Mouse (Mus musculus) liver, adult 10 weeks (tissue): ENCODE data around the gene Glyr1. TPM values are rescaled to one million over a fixed set of nuclear protein-coding genes. Genes with fewer than 3 reads are reported as not detected.

Source experiments
- polyA plus RNA-seq: library from polyadenylated mRNA; stranded (reverse); fragments of 350-450 nt; fragmentation: Illumina TruSeq; extraction: RNeasy Lipid Tissue Mini Kit (QIAGEN cat#74804); gene quantifications from one replicate; pipeline ENCODE4 v1.2.3, GENCODE M21; 2014; ENCODE audit warnings: low read depth, low replicate concordance

The Glyr1 gene
- polyA plus RNA-seq = 48.3 TPM

DNA sequence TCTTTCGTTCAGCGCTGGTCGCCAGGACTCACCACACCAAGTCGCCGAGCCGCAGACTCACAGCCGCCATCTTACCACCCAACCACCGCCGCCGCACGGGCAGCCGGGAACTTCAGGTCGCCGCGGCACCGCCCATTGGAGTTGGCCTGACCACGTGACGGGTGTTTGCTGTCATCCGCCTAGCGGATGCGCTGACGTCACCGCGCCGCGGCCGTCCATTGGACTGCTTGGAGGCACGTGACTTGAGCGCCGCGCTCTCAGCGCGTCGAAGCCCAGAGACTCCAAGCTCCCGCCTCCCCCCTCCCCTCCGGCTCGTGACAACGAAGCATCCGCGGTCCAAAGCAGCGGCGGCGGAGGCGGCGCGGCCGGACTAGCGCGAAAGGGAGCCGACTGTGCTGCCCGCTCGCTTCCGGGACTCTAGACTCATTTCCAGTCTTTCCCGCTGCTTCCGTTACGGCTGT is at the start of gene Glyr1, which contains the start of gene Ubn1:
Glyr1 (minus strand) TSS at position 90 of the 461 bp plus-strand sequence.
Ubn1 (plus strand) TSS at position 284 of the 461 bp plus-strand sequence.

DNA sequence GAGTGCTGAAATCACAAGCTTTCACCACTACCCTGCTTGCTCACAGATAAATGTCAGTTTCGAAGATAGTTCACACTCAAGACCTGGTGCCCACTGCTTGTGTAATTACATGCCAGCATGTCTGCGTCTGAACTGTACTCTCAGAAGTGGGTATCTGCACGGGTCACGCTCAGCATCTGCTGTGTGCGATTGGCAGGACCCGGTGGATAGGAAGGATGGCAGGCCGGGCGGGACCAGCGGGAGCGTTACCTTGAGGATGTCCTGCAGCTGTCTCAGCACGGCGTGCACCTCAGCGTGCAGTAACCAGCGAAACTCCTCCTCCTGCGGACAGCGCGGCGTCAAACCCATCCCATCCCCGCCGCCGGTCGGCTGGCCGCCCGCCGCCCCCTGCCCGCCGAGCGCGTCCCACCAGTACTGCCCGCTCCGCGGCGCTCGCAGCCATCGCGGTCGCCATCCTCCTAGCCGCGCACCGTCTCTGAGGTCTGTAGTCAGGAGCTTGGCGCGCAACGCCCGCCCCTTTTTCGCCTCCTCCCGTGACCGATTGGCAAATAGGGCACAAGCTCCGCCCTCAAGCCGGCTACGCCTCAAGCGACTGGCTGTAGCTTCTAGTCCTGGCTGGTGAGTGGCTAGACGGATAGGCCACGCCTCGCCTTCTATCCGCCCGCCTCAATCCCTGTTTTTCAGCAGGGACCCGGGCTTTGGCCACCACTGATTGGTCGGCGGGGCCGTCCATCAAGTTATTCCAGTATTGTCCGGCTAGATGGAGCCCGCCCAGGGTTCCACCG is 36.4 kb downstream of the Glyr1 start, which contains the start of gene Rogdi:
Rogdi (minus strand) TSS at position 500 of the 785 bp plus-strand sequence.

GRCm38 (mm10) chr16:5007067-5007466 is 42.6 kb downstream of the Glyr1 start, which contains the start of gene Smim22:
Smim22 (plus strand) TSS chr16:5007288.

GRCm38 (mm10) chr16:4997553-4997952 is 52.1 kb downstream of the Glyr1 start, which contains the start of gene Sept12:
Sept12 (minus strand) TSS chr16:4997852.

Other genes starting within 250 kb of the Glyr1 start
- gene 4930562C15Rik, start 214.4 kb downstream of the Glyr1 start, polyA plus RNA-seq = not detected
- gene Ubald1, start 169.5 kb downstream of the Glyr1 start, polyA plus RNA-seq = 1.2 TPM
- 6.2 TPM for gene Mgrn1, start 163.6 kb downstream of the Glyr1 start, polyA plus RNA-seq
- 4.2 TPM for gene Nudt16l1, start 111.1 kb downstream of the Glyr1 start, polyA plus RNA-seq
- 3.4 TPM for gene Anks3, start 85.7 kb downstream of the Glyr1 start, polyA plus RNA-seq
- not detected for gene Sept12, start 52.0 kb downstream of the Glyr1 start, polyA plus RNA-seq
- gene Smim22, start 42.6 kb downstream of the Glyr1 start, polyA plus RNA-seq = not detected
- gene Rogdi, start 36.3 kb downstream of the Glyr1 start, polyA plus RNA-seq = 1.7 TPM
- gene Ubn1, start 194 bp upstream of the Glyr1 start, polyA plus RNA-seq = 7.8 TPM
- gene Ppl, start 82.6 kb upstream of the Glyr1 start, polyA plus RNA-seq = 4.8 TPM
- not detected for gene Sec14l5, start 97.2 kb upstream of the Glyr1 start, polyA plus RNA-seq
- 2.7 TPM for gene Nagpa, start 154.1 kb upstream of the Glyr1 start, polyA plus RNA-seq
- gene AU021092, start 172.4 kb upstream of the Glyr1 start, polyA plus RNA-seq = 0.40 TPM
- 1.7 TPM for gene Alg1, start 183.8 kb upstream of the Glyr1 start, polyA plus RNA-seq
- 2.4 TPM for gene Eef2kmt, start 206.1 kb upstream of the Glyr1 start, polyA plus RNA-seq